Mouse (Mus musculus) olfactory bulb, adult 2 months (tissue): ENCODE data around the gene Rpl39.

ENCODE experiments used
- CTCF ChIP-seq: fragments of 200-500 bp; IDR thresholded peaks from 2 replicates; pipeline ENCODE4 v1.5.1; 2012; ENCODE audit warnings: low read depth, mild to moderate bottlenecking, low read length, moderate library complexity; ENCODE audit not compliant: insufficient read depth
- POLR2A ChIP-seq: fragments of 200-500 bp; IDR thresholded peaks from 2 replicates; pipeline ENCODE4 v1.6.1; 2012; ENCODE audit warnings: mild to moderate bottlenecking, low read depth, low read length, moderate library complexity; ENCODE audit not compliant: insufficient read depth

DNA sequence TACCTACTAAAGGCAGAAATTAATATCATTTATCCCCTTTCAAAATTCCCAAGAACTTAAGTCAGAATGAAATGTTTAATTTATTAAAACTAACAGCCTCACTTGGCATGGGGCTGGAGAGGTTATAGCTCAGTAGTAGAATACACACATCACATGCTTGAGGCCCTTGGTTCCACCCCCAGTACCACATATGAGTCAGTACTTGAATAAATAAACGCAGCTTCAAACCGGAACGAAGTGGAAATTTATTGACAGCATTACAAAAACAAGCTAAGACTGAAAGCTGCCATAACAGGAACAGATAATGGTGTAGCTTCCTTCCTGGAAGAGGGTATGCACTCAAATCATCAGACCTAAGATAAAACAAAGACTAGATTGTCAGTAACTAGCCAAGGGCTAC, 6.3 kb upstream of the Rpl39 start:
- no peak for TF ChIP-seq CTCF
- TF ChIP-seq POLR2A, result no peak
